Mouse (Mus musculus) embryonic facial prominence, embryonic 15.5 days (tissue): ENCODE measurements around the gene Sorcs2. TPM values are rescaled to one million over a fixed set of nuclear protein-coding genes. Genes with fewer than 3 reads are reported as not detected.
"Not testable (repeated sequence)": the region's sequence is repeated elsewhere in the genome, so short reads cannot be mapped to it uniquely, and the experiment has no call there.

Experiments
- ATAC-seq: fragments of 200-750 bp; cut with Nextera tagmentation; 2 replicates; pipeline ENCODE4 v1.8.0; 2017; ENCODE audit warnings: low read depth, moderate TSS enrichment; ENCODE audit not compliant: insufficient number of reproducible peaks, low FRiP score, low TSS enrichment
- H3K27ac ChIP-seq: fragments of 300-500 bp; sonication (generic); replicated peaks from 2 replicates; pipeline ENCODE4 v1.5.1; 2015; ENCODE audit warnings: mild to moderate bottlenecking, inconsistent platforms
- H3K27me3 ChIP-seq: fragments of 300-500 bp; sonication (generic); 2 replicates; pipeline ENCODE4 v1.6.1; 2015; ENCODE audit warnings: inconsistent platforms
- H3K36me3 ChIP-seq: fragments of 300-500 bp; sonication (generic); 2 replicates; pipeline ENCODE4 v1.6.1; 2015; ENCODE audit warnings: mild to moderate bottlenecking, inconsistent platforms
- H3K4me1 ChIP-seq: fragments of 300-500 bp; sonication (generic); 2 replicates; pipeline ENCODE4 v1.6.1; 2015; ENCODE audit warnings: inconsistent platforms
- H3K4me2 ChIP-seq: fragments of 300-500 bp; sonication (generic); replicated peaks from 2 replicates; pipeline ENCODE4 v1.6.1; 2015; ENCODE audit warnings: mild to moderate bottlenecking, inconsistent platforms
- H3K4me3 ChIP-seq: fragments of 300-500 bp; sonication (generic); replicated peaks from 2 replicates; pipeline ENCODE4 v1.5.1; 2015; ENCODE audit warnings: mild to moderate bottlenecking, inconsistent platforms
- H3K9ac ChIP-seq: fragments of 300-500 bp; sonication (generic); 2 replicates; pipeline ENCODE4 v1.6.1; 2015; ENCODE audit warnings: inconsistent platforms
- H3K9me3 ChIP-seq: fragments of 300-500 bp; sonication (generic); replicated peaks from 2 replicates; pipeline ENCODE4 v1.6.1; 2016; ENCODE audit warnings: inconsistent platforms
- WGBS: fragments of 180-500 bp; shearing (Covaris S2); methylation state at CpG from one replicate; pipeline ENCODE4 v1.1.7; 2015; 5-methylcytosine and 5-hydroxymethylcytosine counted together
- polyA plus RNA-seq: library from polyadenylated mRNA; unstranded; fragments of >200 nt; fragmentation: Nextera tagmentation; extraction: Ambion mirVana; gene quantifications from 2 replicates; pipeline ENCODE4 v1.2.1, GENCODE M21; 2015

The Sorcs2 gene
- polyA plus RNA-seq, 1 experiment from 2014 or later = 25.3 TPM

DNA sequence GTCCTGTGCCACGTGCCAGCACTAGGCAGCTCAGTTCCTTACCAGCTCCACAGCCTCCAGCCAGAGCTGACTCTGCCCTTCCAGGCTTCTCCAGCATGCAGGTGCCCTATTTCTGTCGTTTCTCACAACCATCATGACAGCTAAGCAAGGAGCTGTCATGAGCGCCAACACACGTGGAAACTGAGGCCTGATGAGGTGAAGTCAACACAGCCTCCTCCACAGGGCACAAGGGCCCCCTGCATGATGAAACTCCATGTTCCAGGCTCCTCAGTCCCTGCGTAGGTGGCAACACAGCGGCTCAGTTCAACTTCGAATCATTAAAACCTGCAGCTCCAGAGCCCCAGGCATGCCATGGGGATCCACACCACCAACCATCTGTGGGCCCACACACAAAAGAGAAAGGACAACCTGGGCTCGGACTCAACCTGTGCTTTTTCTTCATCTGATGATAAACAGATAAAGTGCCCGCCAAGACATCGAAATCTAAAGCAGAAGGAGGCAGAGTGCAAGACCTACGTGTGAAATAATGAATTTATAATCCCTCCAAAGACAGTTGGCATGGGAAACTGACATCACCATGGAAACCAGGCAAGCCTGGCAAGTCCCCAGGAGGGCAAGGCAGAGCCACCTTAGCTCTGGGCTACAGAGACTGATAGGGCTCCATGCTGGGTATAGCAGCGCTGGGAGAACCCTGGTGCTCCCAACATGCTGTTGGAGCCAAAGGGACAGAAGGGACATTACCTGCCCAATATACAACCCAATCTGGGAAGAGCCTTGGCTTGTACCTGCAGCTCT, 139.4 kb downstream of the Sorcs2 start:
- no peak overlapping the region for H3K9ac ChIP-seq
- peaks cover 46% of the 10 kb centered on the region for H3K4me1 ChIP-seq
- H3K9me3 ChIP-seq = no peaks in the 10 kb centered on the region
- no peaks in the 10 kb centered on the region for H3K36me3 ChIP-seq
- 80% methylated on average over 12 of the region's 12 CpGs for WGBS
- H3K4me3 ChIP-seq = no peak overlapping the region
- no peak overlapping the region for H3K4me2 ChIP-seq
- H3K27me3 ChIP-seq = no peaks in the 10 kb centered on the region
- H3K27ac ChIP-seq = no peak overlapping the region
- no peak for ATAC-seq

DNA sequence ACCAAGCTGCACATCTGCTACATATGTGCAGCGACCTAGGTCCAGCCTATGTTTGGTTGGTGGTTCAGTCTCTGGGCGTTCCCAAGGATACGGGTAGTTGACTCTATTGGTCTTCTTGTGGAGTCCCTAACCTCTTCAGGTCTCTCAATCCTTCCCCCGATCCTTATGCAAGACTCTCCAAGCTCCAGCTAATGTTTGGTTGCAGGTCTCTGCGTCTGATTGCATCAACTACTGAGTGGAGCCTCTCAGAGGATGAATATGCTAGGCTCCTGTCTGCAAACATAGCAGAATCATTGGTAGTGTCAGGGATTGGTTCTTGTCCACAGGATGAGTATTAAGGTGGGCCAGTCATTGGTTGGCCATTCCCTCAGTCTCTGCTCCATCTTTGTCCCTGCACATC, 140.9 kb downstream of the Sorcs2 start:
- Histone ChIP-seq H3K4me3 (no peak overlapping the region), H3K9me3 (no peaks in the 10 kb centered on the region), H3K4me1 (peaks cover 62% of the 10 kb centered on the region), H3K27me3 (no peaks in the 10 kb centered on the region), H3K27ac (no peak overlapping the region), H3K9ac (no peak overlapping the region), H3K36me3 (no peaks in the 10 kb centered on the region), H3K4me2 (no peak overlapping the region)
- no peak for ATAC-seq
- 94% methylated on average over 5 of the region's 5 CpGs for WGBS

GRCm38 (mm10) chr5:36254642-36255516, 143.1 kb downstream of the Sorcs2 start:
- Histone ChIP-seq H3K4me3 (no peak overlapping the region), H3K27me3 (no peaks in the 10 kb centered on the region), H3K36me3 (no peaks in the 10 kb centered on the region), H3K9me3 (no peaks in the 10 kb centered on the region), H3K4me2 (0 out of 2 replicates have a peak overlapping the region, but pooled peaks have one; percentile 10), H3K27ac (peak overlapping the region; percentile 70), H3K4me1 (peaks cover 53% of the 10 kb centered on the region), H3K9ac (no peak overlapping the region)
- WGBS = 15% methylated on average over 18 of the region's 18 CpGs
- ATAC-seq = peak; percentile 76

DNA sequence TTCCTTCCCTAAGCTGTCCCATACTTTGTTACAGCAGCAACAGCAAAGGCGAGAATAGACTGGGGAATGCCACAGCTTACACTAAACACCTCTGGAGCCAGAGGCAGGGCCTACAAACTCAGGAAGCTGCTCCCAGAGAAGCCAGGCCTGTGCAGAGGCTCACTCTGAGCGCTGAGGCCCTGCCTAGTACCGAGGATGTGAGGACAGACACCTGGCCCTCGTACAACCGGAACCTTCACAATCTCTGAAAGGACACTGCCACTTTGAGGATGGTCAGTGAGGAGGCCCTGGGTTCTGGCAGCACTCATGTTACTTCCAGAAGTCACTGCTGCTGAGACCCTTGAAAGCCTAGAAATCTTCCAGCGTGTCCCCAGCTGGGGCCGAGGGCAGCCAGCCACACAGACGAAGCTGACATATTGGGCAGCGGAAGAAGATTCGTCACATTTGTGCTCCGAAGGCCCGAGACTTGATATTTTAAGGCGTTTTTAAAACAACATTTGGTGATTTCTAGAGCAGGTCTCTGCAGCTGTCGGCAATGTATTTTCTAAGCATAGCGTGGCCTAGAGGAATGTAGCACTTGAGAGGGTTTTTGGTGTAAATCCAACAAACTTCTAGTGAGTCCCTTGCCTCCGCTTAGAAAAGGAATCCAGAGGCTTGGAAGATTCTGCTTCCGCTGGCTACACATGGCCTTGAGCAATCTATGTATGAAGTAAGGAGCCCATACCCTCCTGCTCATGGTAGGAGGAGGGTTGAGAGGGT, 145.0 kb downstream of the Sorcs2 start:
- WGBS = 52% methylated on average over 17 of the region's 17 CpGs
- Histone ChIP-seq H3K27ac (peak overlapping the region; percentile 70), H3K9me3 (no peaks in the 10 kb centered on the region), H3K27me3 (no peaks in the 10 kb centered on the region), H3K4me2 (no peak overlapping the region), H3K4me3 (no peak overlapping the region), H3K4me1 (peaks cover 47% of the 10 kb centered on the region), H3K9ac (no peak overlapping the region), H3K36me3 (no peaks in the 10 kb centered on the region)
- no peak for ATAC-seq

GRCm38 (mm10) chr5:36248022-36248421, 149.9 kb downstream of the Sorcs2 start:
- Histone ChIP-seq H3K4me1 (peaks cover 16% of the 10 kb centered on the region), H3K9ac (no peak overlapping the region), H3K9me3 (no peaks in the 10 kb centered on the region), H3K36me3 (no peaks in the 10 kb centered on the region), H3K27me3 (no peaks in the 10 kb centered on the region), H3K4me3 (no peak overlapping the region), H3K27ac (no peak overlapping the region), H3K4me2 (no peak overlapping the region)
- 70% methylated on average over 3 of the region's 3 CpGs for WGBS
- ATAC-seq = no peak

- not testable (repeated sequence) for H3K36me3 ChIP-seq, H3K27ac ChIP-seq, H3K4me2 ChIP-seq, H3K4me3 ChIP-seq, H3K9me3 ChIP-seq, H3K27me3 ChIP-seq, H3K9ac ChIP-seq, H3K4me1 ChIP-seq, ATAC-seq
- WGBS = 95% methylated on average over 8 of the region's 10 CpGs
Measured at GRCm38 (mm10) chr5:36237526-36237925, 160.4 kb downstream of the Sorcs2 start.

DNA sequence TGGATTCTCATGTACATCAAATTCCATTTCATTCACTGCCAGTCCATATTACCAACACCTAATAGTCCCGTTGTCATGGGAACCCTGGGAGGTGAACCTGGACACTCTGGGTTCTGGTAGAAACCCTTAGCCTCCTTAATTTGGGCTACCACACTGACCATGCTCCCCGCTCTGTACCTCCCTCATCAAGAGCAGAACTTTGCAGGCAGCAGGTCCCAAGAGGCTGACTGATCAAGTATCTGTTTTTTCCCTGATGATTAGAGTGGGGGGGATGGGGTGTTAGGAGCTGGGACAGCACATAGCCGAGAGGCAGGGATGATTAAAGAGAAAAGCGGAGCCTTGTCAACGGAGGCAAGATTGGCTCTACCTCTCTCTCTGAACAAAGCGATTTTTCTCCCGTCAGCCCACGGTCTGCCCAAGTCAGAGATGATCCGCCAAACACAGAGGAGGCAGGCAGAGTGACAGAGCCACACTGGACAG, 167.6 kb downstream of the Sorcs2 start:
- Histone ChIP-seq H3K4me3 (no peak overlapping the region), H3K9me3 (no peaks in the 10 kb centered on the region), H3K36me3 (no peaks in the 10 kb centered on the region), H3K9ac (no peak overlapping the region), H3K27me3 (no peaks in the 10 kb centered on the region), H3K4me2 (no peak overlapping the region), H3K4me1 (peaks cover 25% of the 10 kb centered on the region), H3K27ac (no peak overlapping the region)
- ATAC-seq = no peak
- WGBS = 48% methylated on average over 9 of the region's 9 CpGs

DNA sequence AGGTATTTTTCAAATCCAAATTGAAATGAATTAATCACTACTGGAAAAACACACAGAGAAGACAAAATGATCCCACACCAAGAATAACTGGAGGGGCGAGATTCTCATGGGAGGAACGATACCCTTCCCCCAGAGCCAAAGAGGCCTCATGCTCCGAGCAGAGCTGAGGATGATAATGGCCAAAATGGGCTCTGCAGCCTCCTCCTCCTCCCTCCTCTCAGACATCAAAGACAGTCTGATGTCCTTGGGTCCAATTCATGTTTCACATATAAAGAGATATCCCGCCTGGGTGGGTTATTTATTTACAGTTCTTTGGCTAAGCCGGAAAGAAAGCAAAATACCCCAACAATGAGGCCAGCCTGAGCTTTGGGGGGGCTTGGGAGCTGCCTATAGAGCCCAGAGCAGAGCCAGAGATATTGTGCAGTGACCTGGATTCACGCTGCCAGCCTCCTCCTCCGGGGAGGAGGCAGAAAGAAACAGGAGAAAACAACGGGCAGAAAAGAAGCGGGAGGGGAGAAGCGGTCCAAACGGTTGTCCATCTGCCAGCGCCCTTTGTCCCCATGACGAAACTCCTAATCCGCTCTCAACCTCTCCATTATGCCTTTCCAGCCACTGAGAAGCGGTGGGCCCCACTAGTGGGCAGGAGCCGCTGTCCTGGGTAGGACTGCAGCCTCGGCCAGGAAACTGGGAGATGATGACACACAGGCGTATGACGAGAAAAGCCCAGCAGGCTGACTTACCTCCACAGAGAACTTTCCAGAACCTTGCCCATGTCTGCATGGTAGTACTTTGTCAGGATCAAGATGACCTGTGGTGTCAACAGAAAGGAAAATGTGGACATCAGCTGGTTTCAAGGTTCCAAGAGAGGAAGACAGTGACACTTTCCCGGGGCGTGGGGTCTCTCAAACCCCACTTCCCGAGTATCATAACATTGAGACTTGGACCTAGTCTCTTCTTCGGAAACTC, 169.3 kb downstream of the Sorcs2 start:
- ATAC-seq = no peak
- Histone ChIP-seq H3K9ac (no peak overlapping the region), H3K27me3 (no peaks in the 10 kb centered on the region), H3K4me2 (no peak overlapping the region), H3K9me3 (no peaks in the 10 kb centered on the region), H3K4me1 (peaks cover 28% of the 10 kb centered on the region), H3K4me3 (no peak overlapping the region), H3K27ac (no peak overlapping the region), H3K36me3 (no peaks in the 10 kb centered on the region)
- WGBS = 78% methylated on average over 23 of the region's 23 CpGs

- Histone ChIP-seq H3K4me1 (peaks cover 28% of the 10 kb centered on the region), H3K9ac (no peak overlapping the region), H3K4me2 (no peak overlapping the region), H3K9me3 (no peaks in the 10 kb centered on the region), H3K4me3 (no peak overlapping the region), H3K27me3 (no peaks in the 10 kb centered on the region), H3K27ac (peak overlapping the region; percentile 86), H3K36me3 (no peaks in the 10 kb centered on the region)
- ATAC-seq = peak; percentile 73
- WGBS = 33% methylated on average over 11 of the region's 11 CpGs
Measured at GRCm38 (mm10) chr5:36226296-36226695, 171.6 kb downstream of the Sorcs2 start.

DNA sequence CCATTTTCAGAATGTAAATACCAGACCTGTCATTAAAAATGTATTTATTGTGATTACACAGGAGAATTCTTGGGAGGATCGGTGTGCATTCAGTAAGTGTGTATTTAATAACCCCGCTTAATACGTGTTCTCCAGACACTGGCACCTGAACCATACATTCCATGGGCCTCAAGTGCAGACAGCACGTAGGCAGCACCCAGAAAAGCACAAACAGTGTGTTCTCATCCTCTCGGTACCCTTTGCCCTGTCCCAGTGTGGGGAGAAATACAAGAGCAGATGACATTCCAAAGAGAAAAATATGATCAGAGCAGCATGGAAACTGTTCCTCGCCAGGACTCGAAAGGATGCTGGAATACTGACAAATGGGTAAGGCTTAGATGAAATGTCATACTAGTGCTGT, 172.1 kb downstream of the Sorcs2 start:
- H3K9ac ChIP-seq = no peak overlapping the region
- H3K9me3 ChIP-seq = no peaks in the 10 kb centered on the region
- H3K4me2 ChIP-seq = no peak overlapping the region
- H3K4me3 ChIP-seq = no peak overlapping the region
- peak overlapping the region; percentile 86 for H3K27ac ChIP-seq
- H3K27me3 ChIP-seq = no peaks in the 10 kb centered on the region
- WGBS = 44% methylated on average over 7 of the region's 7 CpGs
- peaks cover 28% of the 10 kb centered on the region for H3K4me1 ChIP-seq
- no peaks in the 10 kb centered on the region for H3K36me3 ChIP-seq
- no peak for ATAC-seq
